29 mouse cellular contexts compared by ENCODE assay signal in genomic region chr4:139608975-139609374, GRCm38 (mm10). TPM values are rescaled to one million over a fixed set of nuclear protein-coding genes. Genes with fewer than 3 reads are reported as not detected.
DNase-seq lines count a peak whose midpoint lies in the region; ATAC-seq and TF ChIP-seq lines count a peak whose summit lies in the region.
"Had no signal": no experiment of that assay in that cellular context is flagged by ENCODE, and none has a peak within 500 bp of the region (broad histone marks: within the 10 kb centered on the region; RNA-seq: fewer than 3 reads in every experiment).

No protein-coding gene starts in this region.

- H3K27ac ChIP-seq in layer of hippocampus, adult 2 months = 0 out of 2 replicates have a peak overlapping the region, but pooled peaks have one; percentile 10
- no peak overlapping the region for H3K27ac ChIP-seq in intestine, embryonic 16.5 days (ENCODE audit: low read length)
- H3K27ac ChIP-seq: embryonic facial prominence, embryonic 10.5 days; embryonic facial prominence, embryonic 12.5 days; forebrain, embryonic 13.5 days; forebrain, embryonic 15.5 days had no signal

- H3K27me3 ChIP-seq in intestine, embryonic 16.5 days (replicated peaks; ENCODE audit: control insufficient read depth, insufficient read depth, low read length) = no peaks in the 10 kb centered on the region
- H3K27me3 ChIP-seq: embryonic facial prominence, embryonic 12.5 days; forebrain, embryonic 13.5 days; forebrain, embryonic 15.5 days; Patski had no signal

- no peak for DNase-seq in layer of hippocampus, adult 2 months (ENCODE audit: low spot score in 2 of 2)
- DNase-seq in layer of hippocampus, postnatal 14 days (ENCODE audit: low spot score in 2 of 2) = no peak
- no peak for DNase-seq in thymus, adult 18-20 months
- no peak for DNase-seq in kidney, adult 9 months
- DNase-seq: adrenal gland, adult 2 months; adrenal gland, postnatal 10 days; adrenal gland, postnatal 25 days; B cell, adult 2 months; cerebellum, adult 11-12 months; cerebellum, adult 2 months; cerebellum, adult 9-10 months; cerebellum, postnatal 25 days; embryo, embryonic 11 days; forebrain, postnatal 0 days had no signal

- TF ChIP-seq CTCF in layer of hippocampus, adult 2 months (conservative IDR thresholded peaks at IDR 0.05) = no peak

- WGBS in intestine, embryonic 16.5 days = 71% methylated on average over 4 of the region's 4 CpGs

- H3K4me3 ChIP-seq in layer of hippocampus, adult 2 months = no peak overlapping the region
- H3K4me3 ChIP-seq in intestine, embryonic 16.5 days (ENCODE audit: low read length) = no peak overlapping the region
- H3K4me3 ChIP-seq: embryonic facial prominence, embryonic 10.5 days; embryonic facial prominence, embryonic 12.5 days; forebrain, embryonic 13.5 days; forebrain, embryonic 15.5 days had no signal

- H3K4me2 ChIP-seq in intestine, embryonic 16.5 days (ENCODE audit: low read depth, low read length) = no peak overlapping the region
- H3K4me2 ChIP-seq: embryonic facial prominence, embryonic 12.5 days; forebrain, embryonic 13.5 days; forebrain, embryonic 15.5 days had no signal

- H3K9ac ChIP-seq in intestine, embryonic 16.5 days (ENCODE audit: low read depth, low read length) = no peak overlapping the region
- H3K9ac ChIP-seq: embryonic facial prominence, embryonic 12.5 days; forebrain, embryonic 13.5 days; forebrain, embryonic 15.5 days; forebrain, postnatal 0 days had no signal

- H3K4me1 ChIP-seq in intestine, embryonic 16.5 days (ENCODE audit: control insufficient read depth, insufficient read depth, low read length) = no peaks in the 10 kb centered on the region

- H3K36me3 ChIP-seq in intestine, embryonic 16.5 days (ENCODE audit: control insufficient read depth, insufficient read depth, low read length) = 0 out of 2 replicates have a peak, but pooled peaks cover 6% of the 10 kb centered on the region

- ATAC-seq in granulocyte monocyte progenitor cell, adult 5-6 weeks (replicated peaks; ENCODE audit: poor library complexity, severe bottlenecking) = peak; percentile 73
- ATAC-seq in megakaryocyte, adult 5-6 weeks (ENCODE audit: poor library complexity, severe bottlenecking) = peak; percentile 65
- no peak for ATAC-seq in intestine, embryonic 16.5 days
- ATAC-seq: activated CD4-positive, CD25-positive, alpha-beta regulatory T cell, adult 4 months; CD4-positive, CD25-positive, alpha-beta regulatory T cell, adult 4 months; forebrain, embryonic 13.5 days; forebrain, embryonic 15.5 days; forebrain, postnatal 0 days; Patski had no signal

- H3K9me3 ChIP-seq in intestine, embryonic 16.5 days (ENCODE audit: control insufficient read depth, low read length) = 0 out of 2 replicates have a peak, but pooled peaks cover 4% of the 10 kb centered on the region
- H3K9me3 ChIP-seq: embryonic facial prominence, embryonic 12.5 days; forebrain, embryonic 15.5 days had no signal

RNA-seq across cellular contexts. Expression of gene Gm21969, which starts 6.0 kb away (rescaled TPM):
- total RNA-seq in layer of hippocampus, adult 2 months (2021) = not detected
- total RNA-seq in layer of hippocampus, postnatal 14 days (2021) = not detected
- not detected in 2 replicates for total RNA-seq in granulocyte monocyte progenitor cell, adult 5-6 weeks (2014; fragmentation: Nextera tagmentation)
- total RNA-seq in granulocyte monocyte progenitor cell, adult 5-6 weeks (2017) = not detected in 2 replicates
- not detected in 2 replicates for total RNA-seq in megakaryocyte, adult 5-6 weeks (2015)
- not detected in 2 replicates for total RNA-seq in megakaryocyte, adult 5-6 weeks (2017)
- not detected in 2 replicates for polyA plus RNA-seq in intestine, embryonic 16.5 days (2015; fragmentation: Nextera tagmentation; extraction: Ambion mirVana)
- total RNA-seq: adrenal gland, postnatal 10 days; adrenal gland, postnatal 25 days; adrenal gland, postnatal 4 days; CH12.LX; forebrain, postnatal 0 days; G1E had no signal
- polyA plus RNA-seq: activated CD4-positive, CD25-positive, alpha-beta regulatory T cell, adult 4 months; CD4-positive, CD25-positive, alpha-beta regulatory T cell, adult 4 months; embryonic facial prominence, embryonic 10.5 days; embryonic facial prominence, embryonic 12.5 days; embryonic facial prominence, embryonic 14.5 days; forebrain, embryonic 11.5 days; forebrain, embryonic 13.5 days; forebrain, embryonic 15.5 days; forebrain, postnatal 0 days; Patski had no signal

RNA-seq across cellular contexts. Expression of gene Aldh4a1, which starts 13.7 kb away (rescaled TPM):
- 10 to 100 TPM; 20.1 to 20.2 TPM for total RNA-seq in layer of hippocampus, adult 2 months (2021)
- 10 to 100 TPM; 19.1 to 19.4 TPM for total RNA-seq in layer of hippocampus, postnatal 14 days (2021)
- total RNA-seq in granulocyte monocyte progenitor cell, adult 5-6 weeks (2014; fragmentation: Nextera tagmentation) = 29.7 and 30.9 TPM in 2 replicates
- 18.9 and 20.1 TPM in 2 replicates for total RNA-seq in granulocyte monocyte progenitor cell, adult 5-6 weeks (2017)
- total RNA-seq in megakaryocyte, adult 5-6 weeks (2015) = 4.9 and 5.7 TPM in 2 replicates
- total RNA-seq in megakaryocyte, adult 5-6 weeks (2017) = 5.8 and 8.9 TPM in 2 replicates
- 13.7 and 17.2 TPM in 2 replicates for polyA plus RNA-seq in intestine, embryonic 16.5 days (2015; fragmentation: Nextera tagmentation; extraction: Ambion mirVana)

RNA-seq across cellular contexts. Expression of gene Tas1r2, which starts 44.4 kb away (rescaled TPM):
- total RNA-seq in layer of hippocampus, adult 2 months (2021) = not detected
- total RNA-seq in layer of hippocampus, postnatal 14 days (2021) = not detected
- not detected in 2 replicates for total RNA-seq in granulocyte monocyte progenitor cell, adult 5-6 weeks (2014; fragmentation: Nextera tagmentation)
- not detected in 2 replicates for total RNA-seq in granulocyte monocyte progenitor cell, adult 5-6 weeks (2017)
- total RNA-seq in megakaryocyte, adult 5-6 weeks (2015) = not detected in 2 replicates
- not detected in 2 replicates for total RNA-seq in megakaryocyte, adult 5-6 weeks (2017)
- polyA plus RNA-seq in intestine, embryonic 16.5 days (2015; fragmentation: Nextera tagmentation; extraction: Ambion mirVana) = not detected in 2 replicates
- total RNA-seq: adrenal gland, adult 2 months; adrenal gland, postnatal 10 days; adrenal gland, postnatal 25 days; adrenal gland, postnatal 4 days; CH12.LX; G1E had no signal
- polyA plus RNA-seq: activated CD4-positive, CD25-positive, alpha-beta regulatory T cell, adult 4 months; CD4-positive, CD25-positive, alpha-beta regulatory T cell, adult 4 months; cerebellum, adult 2 months; embryonic facial prominence, embryonic 10.5 days; embryonic facial prominence, embryonic 12.5 days; embryonic facial prominence, embryonic 14.5 days; forebrain, embryonic 11.5 days; forebrain, embryonic 13.5 days; forebrain, embryonic 15.5 days; forebrain, postnatal 0 days; G1E had no signal
